Mouse (Mus musculus) cerebellum, adult 18-20 months (tissue): Measurements from ENCODE around the gene Cdkl4.
A peak's percentile ranks its signal among the peaks of the same experiment; 100 is the strongest.

Experiments used
- DNase-seq, 2 experiments: peaks; one replicate each; pipeline ENCODE4 v3.0.0; 2021

Gene Cdkl4

DNA sequence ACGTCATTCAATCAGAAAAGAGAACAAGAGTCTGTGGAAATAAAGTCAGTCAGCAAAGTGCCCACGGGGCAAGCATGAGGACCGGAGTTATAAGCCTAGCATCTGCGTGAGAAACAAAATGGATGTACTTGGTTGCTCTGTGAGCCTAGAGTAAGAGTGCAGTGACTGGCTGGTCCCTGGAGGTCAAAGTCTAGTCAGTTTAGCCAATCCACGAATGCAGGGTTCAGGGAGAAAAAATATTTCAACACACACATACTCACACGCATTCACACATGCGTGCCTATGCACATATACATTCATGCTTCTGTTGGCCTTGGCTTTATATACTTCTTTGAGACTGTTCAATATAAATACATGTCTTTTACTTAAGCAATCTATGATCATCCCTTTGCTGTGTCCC is 62.1 kb downstream of the Cdkl4 start:
- DNase-seq = no peak

DNA sequence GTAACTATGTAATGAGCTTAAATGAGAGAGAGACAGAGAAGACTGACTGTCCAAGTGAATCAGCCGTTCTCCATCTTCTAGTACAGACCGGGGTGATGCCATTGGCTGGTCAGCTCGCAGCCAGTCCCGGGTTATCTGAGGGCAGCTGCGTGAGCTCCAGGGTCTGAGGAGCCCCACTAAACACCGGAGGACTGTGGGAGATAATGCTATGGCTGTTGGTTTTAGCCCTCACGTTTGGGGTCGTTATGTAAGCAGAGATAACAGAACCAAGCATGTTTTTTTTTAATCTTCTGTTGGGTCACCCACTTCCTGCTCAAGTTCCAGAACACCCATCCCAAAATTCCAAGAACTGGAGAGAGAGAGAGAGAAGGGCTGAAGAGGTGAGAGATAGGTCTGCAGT is 63.8 kb downstream of the Cdkl4 start:
- DNase-seq = no peak

DNA sequence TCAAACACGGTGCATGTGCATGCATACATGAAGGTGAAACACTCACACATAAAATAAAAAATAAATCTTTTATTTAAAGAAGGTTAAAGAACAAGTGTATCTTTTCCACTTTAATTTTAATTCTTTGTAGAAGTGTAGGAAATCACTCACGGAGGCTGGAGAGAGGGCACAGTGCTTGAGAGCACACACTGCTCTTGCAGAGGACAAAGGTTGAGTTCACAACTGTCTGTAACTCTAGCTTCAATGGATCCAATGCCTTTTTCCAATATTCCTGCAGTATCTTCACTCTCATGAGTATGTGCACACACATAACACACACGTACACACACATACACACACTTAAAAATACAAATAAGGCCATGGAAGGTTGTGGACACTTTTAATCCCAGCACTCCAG is 67.2 kb downstream of the Cdkl4 start:
- no peak for DNase-seq

DNA sequence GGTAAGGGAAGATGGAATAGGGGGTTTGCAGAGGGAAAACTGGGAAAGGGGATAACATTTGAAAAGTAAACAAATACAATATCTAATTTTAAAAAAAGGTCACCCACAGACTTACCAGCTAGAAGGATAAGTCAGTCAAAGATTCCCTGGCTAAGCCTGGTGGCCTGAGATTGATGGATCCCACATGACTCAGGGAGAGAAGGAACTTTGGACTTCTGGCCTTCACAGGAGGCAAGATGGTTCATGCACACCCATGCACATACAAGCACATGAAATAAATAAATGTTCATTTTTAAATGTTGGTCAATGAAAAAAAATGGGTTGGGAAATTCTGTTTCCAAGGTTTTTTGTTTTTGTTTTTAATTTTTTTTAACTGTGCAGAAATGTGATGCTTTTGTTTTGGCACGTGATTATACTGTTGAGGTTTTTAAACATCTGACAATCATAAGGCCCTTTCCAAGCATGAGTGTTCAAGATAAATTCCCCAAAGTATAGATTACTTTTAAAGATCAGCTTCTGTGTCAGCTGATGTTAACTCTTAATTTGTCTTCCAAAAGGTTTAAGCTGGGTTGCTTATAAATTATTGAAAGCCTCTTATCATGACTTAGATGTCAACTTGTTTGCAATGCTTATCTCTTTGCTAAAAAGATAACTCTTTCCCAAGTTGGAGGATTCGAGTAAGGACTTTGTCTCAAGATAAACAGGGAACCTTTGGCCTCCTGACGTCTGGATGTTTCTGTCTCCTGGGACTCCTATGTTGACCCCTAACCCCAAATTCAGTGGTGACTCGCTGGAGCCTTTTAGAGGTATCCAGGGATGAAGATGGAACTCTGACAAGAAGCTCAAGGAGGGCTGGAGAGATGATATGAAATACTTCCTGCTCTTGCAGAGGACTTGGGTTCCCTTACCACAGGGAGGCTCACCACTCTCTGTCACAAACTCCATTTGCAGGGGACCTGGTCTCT is 67.8 kb downstream of the Cdkl4 start:
- no peak for DNase-seq

DNA sequence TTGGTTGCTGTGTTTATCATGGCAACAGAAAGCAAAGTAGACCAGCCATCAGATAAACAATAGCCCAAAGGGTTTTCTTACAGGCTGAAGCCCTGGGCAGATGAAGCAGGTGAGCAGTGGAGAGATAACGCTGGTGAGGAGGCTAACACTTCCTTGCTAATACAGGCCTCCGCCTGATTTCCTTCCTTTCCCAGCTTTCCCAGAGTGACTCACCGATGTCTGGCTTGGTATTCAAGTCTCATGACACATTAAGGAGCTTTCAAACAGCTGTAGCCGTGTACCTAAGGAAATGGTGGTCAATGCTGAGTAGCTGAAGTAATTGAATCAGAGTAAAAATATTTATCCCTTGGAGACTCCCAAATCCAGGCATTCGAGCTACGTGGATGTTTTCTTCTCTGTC is 71.8 kb downstream of the Cdkl4 start:
- no peak for DNase-seq

DNA sequence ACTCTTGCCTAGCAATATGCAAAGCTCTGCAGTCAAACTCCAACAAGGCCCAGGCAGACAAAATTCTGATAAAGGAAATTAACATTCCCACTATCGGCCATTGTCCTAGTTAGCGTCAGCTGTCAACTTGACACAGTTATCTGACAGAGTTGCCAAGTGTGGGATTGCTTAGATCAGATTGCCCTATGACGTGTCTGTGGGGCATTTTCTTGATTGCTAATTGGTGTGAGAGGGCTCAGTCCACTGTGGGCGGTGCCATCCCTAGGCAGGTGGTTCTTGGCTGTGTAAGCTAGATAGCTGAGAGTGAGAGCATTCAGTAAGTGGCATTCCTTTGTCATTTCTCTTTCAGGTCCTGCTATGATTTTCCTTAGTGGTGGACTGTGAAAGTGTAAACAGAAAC is 72.3 kb downstream of the Cdkl4 start:
- no peak for DNase-seq

DNA sequence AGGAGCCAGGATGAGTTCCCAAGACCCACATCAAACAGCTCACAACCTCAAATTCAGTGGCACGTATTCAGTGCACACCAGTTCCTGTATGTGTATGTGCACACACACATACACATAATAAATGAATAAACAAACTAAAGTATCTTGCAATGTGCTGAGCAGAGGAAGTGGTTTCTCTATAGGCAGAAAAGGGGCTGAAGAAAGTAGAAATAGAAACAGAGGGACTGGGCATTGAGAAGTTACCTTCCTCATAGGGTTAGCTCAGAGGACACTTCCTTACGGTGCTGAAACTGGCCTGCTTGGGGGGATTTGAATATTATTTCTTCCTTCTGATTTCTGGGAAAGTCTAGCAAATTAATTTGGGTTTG is 75.8 kb downstream of the Cdkl4 start:
- no peak for DNase-seq

DNA sequence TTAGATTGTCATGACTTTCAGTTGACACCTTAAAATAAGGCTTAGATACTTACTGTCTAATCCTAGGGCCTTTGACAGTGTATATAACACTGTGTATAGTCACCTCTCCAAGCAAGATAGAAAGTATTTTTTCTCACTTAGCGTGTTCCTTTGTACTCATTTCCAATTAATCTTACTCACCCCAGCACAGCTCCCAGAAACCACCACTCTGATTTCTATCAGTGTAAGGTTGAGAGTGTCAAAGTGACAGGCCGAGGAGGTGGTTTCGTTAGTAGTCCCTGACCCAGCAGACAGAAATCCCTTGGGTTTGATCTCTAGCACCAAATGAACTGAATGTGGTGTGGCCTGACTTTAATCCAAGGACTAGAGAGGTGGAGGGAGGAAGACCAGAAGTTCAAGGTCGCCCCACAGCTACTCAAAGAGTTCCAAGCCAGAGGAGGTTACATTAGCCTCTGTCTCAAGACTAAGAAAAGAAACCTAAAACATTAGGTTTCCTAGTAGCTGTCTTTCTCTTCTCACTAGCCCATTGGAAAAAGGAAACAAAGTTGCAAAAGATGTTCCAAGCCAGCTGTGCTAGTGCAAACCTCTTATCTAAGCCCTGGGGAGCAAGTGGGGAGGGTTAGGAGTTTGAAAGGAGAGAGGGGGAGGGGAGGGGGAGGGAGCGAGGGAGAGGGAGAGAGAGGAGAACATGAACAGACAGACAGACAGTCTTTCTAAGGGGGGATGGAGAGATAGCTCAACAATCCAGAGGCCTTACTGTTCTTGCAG is 76.4 kb downstream of the Cdkl4 start:
- DNase-seq = no peak

DNA sequence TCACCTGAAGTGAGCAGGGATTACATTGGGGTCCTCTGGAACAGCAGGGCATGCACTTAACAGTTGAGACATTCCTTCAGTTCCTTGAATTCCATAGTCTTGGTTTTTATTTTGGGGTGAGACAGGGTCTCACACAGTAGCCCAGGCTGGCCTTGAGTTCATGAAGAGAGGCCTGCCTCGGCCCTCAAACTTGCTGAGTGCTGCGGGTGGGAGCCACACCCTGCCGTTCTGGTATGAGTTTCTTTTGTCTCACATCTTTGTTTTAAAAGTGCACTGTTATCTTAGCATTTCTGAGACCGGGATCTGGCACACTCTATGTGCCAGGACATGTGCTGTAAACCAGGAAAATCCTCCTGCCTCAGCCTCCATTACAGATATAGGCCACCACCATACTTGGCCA is 77.6 kb downstream of the Cdkl4 start:
- no peak for DNase-seq

DNA sequence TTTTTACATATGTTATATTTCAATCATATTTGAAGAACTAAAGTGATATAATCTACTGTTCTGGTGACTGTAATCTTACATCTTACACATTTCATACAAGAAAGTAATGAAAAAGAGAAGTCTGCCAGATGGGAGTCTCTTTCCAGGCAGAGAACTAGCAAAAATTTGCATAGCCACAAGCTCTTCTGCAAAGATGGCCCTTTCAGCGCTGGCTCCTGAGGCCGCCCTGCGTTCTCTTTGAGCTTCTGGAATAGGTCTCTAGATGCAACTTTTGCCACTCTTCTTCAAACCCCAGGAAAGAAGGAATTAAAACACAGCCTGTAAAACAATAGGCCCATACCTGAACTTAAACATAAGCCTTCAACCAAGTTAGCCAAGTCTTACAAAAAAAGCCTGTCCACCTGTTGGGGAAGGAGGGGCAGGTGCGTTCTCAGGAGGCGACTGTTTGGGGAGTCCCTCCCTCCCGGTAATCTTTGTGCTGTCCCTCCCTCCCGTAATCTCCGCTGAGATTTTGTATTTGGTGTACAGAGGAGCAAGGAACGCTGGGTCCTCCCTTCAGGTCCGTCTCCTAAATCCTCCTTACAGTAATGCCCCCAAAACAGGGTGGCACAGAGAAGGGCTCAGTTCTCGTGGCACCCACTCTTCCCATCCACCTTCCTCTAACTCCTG is 78.9 kb downstream of the Cdkl4 start:
- DNase-seq = no peak

DNA sequence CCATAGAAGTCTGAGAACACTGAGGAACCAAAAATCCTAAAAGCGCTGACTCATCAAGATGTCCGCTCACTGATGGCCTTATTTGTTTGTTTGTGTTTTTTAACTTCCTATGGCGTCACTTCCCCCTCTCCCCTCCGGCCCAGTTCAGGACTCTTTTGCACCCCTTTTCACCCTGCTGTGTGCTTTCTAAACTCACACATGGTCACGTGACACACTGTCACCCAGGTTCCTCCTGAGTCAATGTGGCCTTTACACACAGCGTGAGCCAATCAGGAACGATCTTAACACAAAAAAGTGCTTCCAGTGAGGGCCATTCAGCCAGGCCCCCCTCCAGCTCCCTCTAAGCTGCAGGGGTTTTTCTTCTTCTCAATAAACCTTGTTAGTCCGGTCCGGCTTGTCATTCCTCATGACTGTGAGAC is 80.4 kb downstream of the Cdkl4 start:
- DNase-seq = no peak

DNA sequence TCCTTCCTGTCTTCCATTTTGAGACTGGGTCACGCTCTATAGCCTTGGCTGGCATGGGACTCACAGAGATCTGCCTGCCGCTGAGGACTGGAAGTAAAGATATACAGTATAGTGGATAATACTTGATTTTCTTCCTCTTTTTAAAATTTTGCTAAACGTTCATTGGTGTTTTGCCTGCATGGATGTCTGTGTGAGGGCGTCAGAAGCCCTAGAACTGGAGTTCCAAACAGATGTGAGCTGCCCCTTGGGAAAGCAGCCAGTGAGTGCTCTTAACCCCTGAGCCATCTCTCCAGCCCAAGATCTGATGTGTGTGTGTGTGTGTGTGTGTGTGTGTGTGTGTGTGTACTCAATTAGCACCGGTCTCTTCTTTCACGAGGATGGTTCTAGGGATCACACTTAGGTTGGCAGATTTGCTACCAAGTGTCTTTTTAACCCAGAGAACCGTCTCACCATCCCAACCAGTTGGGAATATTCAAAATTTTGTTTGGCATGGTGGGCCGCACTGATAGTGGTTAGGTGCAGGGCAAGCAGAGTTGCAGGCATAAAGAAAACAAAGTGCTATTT is 80.9 kb downstream of the Cdkl4 start:
- no peak for DNase-seq

DNA sequence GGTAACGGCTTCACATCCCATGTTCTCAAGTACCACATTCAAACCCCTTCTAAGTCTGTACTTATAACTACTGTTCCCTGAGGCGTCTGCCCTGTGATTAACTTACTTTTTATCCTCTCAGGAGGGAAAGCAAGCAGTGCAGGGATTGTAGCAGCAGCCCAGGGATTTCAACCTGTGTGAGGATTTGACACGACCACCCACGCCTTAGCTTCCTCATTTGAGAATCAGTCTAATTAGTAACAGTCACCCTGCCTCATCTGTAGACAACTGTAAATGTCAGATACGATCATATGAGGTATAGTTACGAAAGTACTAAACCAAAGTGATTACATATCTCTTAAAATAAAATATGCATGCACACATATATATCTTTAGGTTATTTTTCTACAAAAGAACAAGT is 81.4 kb downstream of the Cdkl4 start:
- no peak for DNase-seq

DNA sequence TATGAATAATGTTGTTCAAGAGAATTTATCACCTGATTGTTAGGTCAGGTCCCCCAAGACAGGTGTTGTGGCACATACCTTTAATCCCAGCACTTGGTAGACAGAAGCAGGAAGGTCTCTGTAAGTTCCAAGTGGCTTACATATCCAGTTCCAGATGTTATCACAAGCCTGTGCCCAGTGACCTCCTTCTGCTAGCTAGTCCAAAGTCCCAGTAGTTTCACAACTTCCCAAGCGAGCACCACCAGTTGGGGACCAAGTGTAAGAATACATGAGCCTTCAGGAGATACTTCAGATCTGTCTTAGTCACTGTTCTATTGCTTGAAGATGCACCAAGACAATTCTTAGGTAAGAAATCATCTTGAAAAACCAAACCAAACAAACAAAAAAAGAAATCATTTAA is 83.7 kb downstream of the Cdkl4 start:
- no peak for DNase-seq

DNA sequence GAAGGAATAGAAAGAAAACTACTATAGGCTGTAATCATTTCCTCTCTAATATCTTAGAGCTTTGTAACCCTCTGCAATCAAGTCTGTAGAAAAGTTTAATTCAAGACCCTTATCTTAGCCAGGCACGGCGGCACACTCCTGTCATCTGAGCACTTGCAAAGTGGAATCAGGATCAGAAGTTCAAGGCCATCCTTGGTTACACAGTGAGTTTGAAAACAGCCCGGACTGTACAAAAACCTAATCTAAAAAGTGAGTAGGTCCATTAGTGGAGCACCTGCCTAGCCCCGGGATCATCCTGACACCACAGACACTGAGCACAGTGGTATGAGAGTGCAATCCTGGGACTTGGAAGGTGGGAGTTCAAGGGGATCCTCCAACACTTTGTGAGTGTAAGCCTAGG is 84.8 kb downstream of the Cdkl4 start:
- DNase-seq = no peak

DNA sequence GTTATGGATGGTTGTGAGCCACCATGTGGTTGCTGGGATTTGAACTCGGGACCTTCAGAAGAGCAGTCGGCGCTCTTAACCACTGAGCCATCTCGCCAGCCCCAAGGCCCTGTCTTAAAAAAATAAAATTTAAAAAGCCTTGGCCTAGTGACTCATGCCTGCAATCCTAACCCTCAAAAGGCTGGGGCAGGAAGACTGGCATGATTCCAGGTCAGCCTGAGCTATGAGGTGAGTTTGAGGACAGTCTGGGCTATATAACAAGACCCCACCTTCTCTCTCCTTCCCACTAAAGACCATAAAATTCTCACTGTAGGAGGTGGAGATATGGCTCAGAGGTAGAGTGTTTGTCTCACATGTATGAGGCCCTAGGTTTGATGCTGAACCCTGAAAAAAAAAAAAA is 85.3 kb downstream of the Cdkl4 start:
- no peak for DNase-seq

DNA sequence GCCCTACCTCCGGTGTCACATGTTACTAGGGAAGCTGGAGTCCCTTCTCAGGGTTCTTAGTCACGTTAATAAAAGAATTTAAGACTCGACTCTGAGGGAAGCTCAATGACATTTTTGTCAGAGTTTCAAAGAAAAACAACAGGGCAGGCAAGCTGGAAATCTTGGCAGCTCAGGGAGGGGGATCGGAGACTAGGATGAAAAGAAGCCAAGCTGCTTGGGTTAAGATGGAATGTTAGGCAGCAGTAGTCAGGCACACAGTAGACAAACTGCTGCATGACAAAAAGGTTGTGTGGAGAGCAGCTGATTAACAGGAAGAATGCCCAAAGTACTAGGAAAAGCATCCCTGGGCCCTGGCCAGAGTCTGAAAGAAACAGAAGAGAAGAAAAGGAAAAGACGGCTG is 87.4 kb downstream of the Cdkl4 start:
- no peak for DNase-seq

DNA sequence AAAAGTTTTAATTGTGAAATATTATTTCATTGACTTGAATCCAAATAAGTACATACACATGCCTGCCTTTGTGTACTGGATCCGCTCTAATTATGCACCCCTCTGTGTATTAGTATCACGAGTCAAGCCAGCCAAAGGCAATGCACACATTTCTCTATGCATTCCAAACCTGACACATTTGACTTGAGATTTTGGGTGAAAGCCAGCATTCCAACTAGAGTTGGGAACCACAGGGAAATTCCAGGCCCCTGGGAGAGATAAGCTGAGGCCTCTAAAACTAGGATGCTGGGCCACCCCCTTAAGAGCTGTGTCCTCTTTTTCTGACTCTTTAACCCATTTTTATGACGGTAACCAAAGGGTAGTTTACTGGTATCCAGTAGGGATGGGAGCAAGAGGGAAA is 88.7 kb downstream of the Cdkl4 start:
- no peak for DNase-seq

DNA sequence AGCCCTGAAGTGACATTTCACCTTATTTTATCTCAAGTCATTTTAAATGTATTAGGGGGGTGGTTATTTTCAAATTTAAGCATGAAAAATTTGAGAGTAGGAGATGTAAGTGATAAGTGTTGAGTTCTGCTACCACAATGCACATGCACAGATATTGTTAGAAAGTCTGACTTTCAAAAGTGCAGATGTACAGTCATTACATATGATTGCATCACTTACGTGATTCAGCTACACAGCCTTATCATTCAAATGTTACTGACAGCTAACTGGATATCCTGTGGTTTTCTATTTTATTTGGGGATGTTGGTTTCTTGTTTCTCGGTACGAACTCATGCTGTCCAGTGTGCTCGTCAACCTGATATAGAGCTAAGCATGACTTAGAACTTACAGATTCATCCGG is 92.5 kb downstream of the Cdkl4 start:
- DNase-seq = no peak

DNA sequence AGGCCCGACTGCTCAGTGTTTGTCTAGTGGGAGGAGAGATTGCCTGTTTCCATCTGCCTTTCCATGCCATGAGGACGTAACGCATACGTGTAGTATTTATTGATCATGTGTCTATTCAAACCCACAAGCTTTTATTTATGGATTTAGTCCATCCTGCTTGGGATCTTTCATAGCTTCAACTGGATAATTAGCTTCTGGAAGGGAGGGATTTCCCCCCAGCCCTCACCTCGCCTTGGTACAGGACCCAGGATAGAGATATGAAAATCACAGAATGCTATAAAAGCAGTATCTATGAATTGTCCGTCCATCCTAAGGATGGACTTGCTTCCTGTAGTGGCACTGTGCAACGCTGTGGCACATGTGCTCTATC is 96.8 kb downstream of the Cdkl4 start:
- DNase-seq = no peak

DNA sequence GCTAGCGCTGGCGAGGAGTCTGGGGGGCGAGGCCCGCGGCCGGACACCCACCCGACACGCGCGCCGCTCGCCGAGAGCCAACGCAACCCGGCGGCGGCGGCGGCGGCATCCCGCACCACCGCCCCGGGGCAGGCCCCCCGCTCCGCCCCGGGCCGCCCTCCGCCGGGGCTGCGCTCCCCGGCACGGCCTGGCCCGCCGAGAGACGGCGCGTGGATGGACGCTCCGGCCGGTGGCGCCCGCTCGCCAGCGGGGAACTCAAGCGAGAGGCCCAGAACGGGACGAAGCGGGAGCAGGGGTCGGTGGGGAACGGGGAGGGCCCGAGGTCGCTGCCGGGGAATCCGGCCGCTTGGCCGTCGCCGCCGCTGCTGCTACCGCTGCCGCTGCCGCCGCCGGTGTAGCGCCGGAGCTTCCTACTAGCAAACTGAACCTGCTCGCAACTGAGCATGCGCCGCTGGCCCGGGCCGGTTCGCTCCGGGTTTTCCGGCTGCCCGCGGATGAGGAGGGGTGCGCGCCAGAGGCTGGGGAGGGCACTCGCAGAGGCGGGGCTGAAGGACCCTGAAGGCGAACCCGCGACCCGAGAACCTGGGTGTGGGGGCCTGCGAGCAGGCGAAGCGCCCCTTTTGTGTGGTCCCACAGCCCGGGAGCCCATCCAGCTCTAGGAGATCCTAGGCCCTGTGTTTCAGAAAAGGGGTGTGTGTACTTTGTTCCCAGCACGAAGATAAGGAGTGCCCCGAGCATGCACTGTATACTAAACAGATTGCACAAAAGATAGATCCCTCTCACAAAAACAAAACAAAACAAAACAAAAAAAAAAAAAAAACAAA is 97.4 kb downstream of the Cdkl4 start, which contains the start of gene Sos1:
TSS of gene Sos1 (minus strand) at position 423 of the 824 bp plus-strand sequence.
- peak; percentile 96 to 98 for DNase-seq

DNA sequence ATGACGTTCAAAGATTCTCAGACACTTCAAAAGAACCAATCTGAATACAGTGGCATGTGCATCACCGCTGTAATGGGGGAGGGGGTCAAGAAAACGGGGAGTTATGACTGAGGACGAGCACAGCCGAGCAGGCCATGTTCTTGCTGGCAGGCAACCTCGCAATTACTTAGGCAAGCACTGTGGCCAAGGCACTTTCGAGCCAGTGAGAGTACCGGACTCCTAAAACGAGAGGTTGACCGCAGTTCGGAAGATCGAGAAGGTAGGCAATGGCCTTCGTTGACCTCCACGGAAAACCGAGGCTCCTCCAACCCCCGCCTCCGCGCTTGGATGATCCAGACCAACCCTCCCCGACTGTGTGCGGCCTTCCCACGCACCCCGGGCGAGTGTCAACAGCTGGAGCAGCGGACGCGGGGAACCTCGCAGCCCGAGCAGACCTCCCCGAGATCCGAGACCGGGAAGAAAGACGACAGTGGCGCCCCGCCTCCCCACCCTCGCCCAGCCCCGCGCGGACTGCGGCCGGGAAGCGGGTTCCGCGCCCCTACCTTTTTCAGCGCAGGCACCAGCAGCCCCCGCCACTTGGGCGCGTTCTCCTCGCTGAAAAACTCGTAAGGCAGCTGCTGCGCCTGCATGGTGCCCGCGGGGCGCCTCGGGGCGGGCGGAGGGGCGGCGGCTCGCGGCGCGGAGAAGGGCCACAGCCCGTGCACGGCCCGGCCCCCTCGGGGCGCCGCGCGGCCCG is 98.2 kb downstream of the Cdkl4 start:
- DNase-seq = peak; percentile 53 to 61
